Mouse (Mus musculus): ENCODE measurements around the gene Zmym2. TPM values are rescaled to one million over a fixed set of nuclear protein-coding genes. Genes with fewer than 3 reads are reported as not detected.
A peak's percentile ranks its signal among the peaks of the same experiment; 100 is the strongest.
"Not testable (repeated sequence)": the region's sequence is repeated elsewhere in the genome, so short reads cannot be mapped to it uniquely, and the experiment has no call there.

Zmym2 gene
- total RNA-seq (2015) (64.4 and 69.7 TPM in 2 replicates), total RNA-seq (2017) (21.6 and 27.1 TPM in 2 replicates)

DNA sequence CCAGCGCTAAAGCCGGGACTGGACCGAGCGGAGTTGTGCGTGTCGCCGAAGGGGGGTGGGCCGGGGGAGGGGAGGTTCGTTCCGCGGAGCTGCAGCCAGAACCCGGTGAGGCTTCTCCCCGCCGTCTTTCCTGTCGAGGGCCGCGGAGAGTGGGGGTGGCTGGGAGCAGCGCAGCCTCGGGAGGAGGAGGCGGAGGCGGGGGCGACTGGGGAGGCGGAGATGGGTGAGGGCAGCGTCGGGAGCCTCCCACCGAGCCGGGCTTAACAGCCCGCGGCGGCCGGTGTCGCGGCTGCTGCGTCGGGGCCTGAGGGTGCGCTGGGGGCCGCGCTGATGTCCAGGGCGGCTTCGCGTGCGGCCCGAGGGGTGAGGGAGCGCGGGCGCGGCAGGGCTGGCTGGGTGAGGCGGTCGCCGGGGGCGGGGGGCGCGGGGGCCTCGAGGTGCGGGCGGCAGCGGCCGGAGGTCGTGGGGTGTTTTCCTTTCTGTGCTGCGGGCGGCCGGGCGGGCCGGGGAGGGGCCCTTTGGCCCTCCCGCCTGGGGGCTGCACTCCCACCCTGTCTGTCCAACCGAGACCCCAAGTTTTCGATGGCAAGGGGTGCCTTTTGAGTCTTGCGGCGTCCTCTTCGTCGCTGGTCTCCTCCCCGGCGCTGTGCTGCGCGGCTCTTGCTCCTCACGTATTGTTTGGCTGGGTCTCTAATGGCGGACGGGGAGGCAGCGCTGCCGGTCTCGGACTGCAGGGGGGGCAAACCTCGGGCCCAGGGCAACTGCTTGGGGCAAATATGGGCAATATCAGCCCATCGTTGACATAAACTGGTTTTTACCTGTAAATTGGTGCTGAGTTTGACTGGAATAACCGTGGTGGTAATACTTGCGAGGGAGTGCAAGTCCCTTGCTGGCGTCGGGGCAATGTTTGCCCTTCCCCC, at the start of gene Zmym2:
Zmym2 (plus strand) TSS at position 60 of the 920 bp plus-strand sequence.
- peak; percentile 58 for ATAC-seq (ENCODE audit: poor library complexity, severe bottlenecking)

DNA sequence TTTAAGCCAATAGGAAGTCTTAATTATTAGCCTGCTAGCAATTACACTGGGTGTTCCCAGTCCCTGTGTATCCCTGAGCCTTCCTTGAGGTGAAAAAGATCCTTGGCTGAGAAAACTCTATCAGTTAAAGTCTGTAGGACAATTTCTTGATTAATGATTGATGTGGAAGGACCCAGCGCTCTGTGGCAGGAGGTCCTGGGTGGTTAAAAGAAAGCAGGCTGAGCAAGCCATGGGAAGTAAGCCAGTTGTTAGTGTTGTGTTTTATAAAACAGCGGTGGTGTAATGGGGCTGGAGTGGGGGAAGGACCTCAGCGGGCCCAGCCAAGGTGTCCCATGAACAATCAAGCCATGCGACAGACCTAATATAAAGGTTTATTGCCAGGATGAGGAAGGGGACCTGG, 42.4 kb upstream of the Zmym2 start:
- no peak for ATAC-seq (ENCODE audit: poor library complexity, severe bottlenecking)

DNA sequence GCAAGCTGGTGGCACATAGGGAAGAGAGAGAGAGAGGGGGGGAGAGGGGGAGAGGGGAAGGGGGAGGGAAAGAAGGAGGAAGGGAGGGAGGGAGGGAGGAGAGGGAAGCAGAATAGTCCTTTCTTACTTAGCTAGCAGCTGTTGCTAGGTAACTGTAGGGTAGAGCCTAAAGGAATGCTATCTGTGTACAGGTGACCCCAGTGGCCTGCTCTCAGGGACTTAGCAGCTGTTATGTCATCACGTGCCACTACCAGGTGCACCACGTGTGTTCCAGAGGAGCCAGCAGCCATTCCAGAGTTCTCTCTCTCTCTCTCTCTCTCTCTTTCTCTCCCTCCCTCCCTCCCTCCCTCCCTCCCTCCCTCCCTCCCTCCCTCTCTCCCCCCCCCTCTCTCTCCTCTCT, 41.9 kb upstream of the Zmym2 start:
- ATAC-seq (ENCODE audit: poor library complexity, severe bottlenecking), result no peak

DNA sequence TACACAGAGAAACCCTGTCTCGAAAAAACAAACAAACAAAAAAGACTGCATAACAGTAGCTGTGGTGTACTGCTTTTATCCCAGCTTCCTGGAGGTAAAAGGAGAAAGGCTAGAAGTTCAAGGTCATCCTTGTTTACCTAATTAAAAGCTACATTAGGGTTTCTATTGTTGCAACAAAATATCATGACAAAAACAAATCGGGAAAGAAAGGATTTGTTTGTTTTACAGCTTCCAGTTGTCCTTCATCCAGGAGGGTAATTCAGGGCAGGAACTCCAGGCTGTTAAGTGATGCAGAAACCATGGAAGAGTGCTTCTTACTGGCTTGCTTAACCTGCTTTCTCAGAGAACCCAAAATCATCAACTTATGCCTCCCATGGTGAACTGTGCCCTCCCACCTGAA, 38.1 kb upstream of the Zmym2 start:
- ATAC-seq (ENCODE audit: poor library complexity, severe bottlenecking), result no peak

DNA sequence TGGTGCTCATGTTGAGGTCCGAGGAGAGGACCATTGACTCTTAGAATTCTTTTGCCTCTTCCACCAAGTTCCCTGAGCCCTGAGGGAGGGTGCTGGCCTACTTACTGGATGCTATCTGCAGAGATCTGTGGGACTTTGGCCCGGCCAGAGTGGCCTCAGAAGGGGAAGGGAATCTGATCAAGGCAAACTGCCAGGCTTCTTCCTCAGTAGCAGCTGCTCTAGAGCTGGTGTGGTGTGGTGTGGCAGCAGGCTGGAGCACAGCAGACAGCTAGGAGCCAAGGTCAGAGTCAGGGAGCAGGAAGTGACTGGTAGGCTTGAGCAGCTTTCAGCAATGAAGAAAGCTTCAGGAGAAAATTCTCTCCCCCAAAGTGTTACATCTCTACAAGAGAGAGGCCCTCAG, 36.8 kb upstream of the Zmym2 start:
- ATAC-seq (ENCODE audit: poor library complexity, severe bottlenecking), result no peak

DNA sequence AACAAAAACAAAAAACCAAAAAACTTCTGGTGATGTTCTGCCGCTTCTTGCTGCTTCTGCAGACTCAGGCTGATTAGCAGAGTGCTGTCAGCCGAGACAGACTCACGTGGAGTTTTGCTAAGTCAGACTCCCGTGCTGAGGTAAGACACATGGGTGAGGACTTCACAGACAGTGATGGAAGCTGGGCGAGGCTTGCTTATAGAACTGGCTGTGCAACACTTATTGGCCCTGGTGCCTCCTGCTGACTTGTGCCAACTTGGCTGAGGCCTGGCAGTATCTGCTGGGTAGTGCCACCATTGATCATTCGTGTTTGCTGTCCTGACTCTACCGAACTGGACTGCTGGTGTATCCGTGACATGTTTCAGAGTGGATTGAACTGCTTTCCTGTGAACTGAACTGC, 22.4 kb upstream of the Zmym2 start:
- ATAC-seq (ENCODE audit: poor library complexity, severe bottlenecking), result no peak

DNA sequence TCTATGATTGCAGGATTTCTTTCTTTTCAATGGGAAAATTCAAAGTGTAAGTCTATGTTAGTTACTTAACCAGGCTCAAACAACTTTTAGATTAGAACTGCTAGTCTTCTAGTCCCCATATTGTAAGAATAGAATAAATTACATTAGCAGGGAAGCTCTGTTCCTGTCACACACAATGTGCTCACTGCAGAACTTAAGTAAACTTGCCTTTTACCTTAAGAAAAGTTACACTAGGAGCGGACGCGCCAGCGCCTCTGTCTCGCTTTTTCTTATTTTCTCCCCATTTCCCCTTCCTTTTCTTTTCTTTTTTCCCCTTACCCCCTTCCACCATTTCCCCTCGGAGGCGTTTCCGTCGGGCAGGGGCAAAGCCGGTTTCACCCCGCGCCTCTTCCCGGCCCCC, 21.8 kb upstream of the Zmym2 start:
- ATAC-seq (ENCODE audit: poor library complexity, severe bottlenecking), result no peak

DNA sequence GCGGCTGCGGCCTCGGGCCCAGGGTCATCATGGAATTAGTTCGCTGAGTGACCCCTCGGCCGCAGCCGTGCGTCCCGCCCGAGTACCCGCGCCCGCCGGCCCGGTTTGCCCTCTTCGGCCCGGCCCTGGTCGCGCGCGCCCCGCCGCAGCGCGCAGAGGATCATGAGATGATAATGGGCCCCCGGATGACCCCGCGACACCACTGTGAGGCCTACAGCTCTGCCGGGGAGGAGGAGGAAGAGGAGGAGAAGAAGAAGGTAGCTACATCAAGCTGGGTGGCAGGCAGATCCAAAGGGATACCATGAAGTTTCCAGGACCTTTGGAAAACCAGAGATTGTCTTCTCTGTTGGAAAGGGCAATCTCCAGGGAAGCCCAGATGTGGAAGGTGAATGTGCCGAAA, 21.3 kb upstream of the Zmym2 start:
- not testable (repeated sequence) for ATAC-seq (ENCODE audit: poor library complexity, severe bottlenecking)

DNA sequence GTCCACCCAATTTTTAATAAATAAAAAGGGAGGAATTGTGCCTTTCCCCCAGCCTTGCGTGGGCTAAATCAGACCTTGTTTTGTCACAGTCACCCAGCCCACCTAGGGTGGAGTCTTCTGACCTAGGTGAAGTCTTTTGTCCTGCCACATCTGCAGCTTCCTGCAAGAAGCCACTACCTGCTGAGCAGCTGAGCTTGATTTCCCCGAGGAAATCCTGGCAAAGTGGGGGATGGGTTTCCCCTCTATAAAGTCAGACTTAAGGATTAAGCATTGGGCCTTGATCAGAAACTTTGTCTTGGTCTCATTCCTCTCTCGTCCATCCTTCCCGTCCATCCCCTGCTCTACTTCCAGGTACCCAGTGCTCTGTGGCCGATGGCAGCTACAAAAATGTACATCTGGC, 12.9 kb upstream of the Zmym2 start:
- no peak for ATAC-seq (ENCODE audit: poor library complexity, severe bottlenecking)

DNA sequence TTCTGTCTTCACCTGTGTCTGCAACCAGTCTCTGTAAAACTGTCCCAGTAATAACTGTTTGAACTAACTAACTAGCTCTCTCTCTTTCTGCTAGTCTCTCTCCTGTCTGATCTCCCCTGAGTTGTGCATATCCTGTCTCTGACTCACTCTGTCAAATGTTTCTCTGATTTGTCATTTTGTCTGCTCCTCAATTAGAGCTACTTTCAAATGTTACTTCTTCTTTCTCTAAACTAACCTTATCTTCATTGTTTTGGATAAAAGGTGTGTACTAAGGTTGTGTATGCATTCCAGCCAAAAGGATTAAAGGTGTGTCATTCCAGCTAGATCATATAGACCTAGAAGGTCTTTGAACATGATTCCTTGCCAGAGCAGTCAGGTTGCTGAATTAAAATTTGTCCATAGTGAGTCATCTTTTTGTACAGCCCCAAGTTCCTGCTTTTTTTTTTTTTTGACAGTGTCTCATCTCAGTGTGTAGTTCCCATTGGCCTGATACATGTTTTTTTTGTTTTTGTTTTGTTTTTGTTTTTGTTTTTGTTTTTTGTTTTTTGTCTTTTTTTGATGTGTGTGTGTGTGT, 10.8 kb upstream of the Zmym2 start:
- no peak for ATAC-seq (ENCODE audit: poor library complexity, severe bottlenecking)

DNA sequence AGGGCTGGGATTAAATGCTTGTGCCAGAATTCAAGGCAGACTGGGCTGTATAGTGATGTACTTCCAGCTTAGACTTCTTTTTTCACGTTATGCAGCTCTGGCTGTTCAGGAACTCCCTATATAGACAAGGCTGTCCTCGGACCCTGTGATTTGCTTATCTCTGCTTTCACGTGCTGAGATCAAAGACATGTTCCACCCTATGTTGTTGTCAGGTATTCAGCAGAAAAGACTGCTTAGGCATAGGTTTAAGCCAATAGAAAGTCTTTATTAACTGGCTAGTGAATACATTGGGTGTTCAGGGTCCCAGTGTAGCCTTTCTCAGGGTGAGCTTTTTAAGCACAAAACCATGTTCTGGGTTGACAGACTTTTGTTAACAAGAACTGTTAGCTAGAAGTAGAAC, 5.2 kb upstream of the Zmym2 start:
- ATAC-seq (ENCODE audit: poor library complexity, severe bottlenecking), result no peak

DNA sequence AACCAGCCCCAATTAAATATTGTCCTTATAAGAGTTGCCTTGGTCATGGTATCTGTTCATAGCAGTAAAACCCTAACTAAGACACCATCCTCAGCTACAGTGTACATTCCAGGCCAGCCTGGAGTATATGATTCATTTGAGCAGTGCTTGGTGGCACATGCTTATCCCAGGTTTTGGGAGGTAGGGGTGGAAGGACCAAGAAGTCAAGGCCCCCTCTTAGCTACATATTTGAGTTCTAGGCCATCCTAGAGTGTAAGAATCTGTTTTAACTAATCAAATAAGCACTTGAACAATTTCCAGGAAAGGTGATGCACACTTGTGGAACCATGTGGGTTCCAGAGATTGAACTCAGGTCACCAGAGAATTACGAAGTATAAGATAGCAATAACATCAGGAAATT, 3.0 kb upstream of the Zmym2 start:
- no peak for ATAC-seq (ENCODE audit: poor library complexity, severe bottlenecking)

DNA sequence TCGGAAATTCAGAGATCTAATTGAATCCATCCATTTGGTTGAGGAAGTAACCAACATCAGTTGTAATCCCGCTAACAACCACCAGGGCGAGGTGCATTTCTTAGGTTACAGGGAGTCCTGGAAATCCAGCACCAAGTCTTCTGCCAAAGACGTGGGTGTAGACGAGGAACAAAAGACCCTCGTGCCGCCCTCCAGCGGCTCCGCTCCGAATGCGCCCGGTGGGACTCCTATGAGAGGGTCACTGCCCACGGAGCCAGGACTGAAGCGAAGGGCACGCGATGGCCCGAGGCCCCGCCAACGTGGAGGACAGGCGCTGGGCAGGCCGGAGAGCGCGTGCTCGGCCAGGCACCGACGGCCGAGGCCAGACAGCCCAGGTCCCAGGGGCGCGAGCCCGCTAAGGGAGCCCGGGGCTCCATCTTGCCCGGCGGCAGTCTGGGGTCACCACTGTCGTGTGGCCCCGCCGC, 1.1 kb upstream of the Zmym2 start:
- peak; percentile 34 for ATAC-seq (ENCODE audit: poor library complexity, severe bottlenecking)

DNA sequence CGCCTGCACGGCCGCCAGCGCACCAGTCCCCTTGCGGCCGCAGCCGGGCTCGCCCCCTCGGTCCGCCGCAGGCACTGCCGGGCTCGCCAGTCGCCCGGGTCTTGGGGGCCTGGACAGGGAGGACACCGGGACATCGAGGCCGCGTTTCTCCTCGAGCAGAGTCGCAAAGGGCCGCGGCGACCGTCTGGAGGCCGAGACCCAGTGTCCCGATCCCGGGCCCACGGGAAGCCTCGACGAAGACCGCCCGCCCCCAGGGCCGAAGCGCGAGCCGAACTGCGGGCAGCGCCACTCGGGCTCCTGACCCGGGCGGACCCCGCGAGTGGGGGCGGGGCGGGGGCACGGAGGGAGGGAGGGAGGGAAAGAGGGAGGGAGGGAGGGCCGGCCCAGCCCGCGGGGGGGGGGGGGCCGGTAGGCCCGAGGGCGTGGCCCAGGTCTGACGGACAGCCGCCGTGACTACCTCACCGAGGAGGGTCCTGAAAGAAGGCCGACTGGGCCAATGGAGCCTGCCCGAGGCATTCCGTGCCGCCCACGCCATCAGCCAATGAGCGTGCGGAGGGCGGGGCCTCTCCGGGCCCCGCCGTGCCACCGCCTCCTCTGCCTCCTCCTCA, 363 bp upstream of the Zmym2 start:
- peak; percentile 84 for ATAC-seq (ENCODE audit: poor library complexity, severe bottlenecking)

DNA sequence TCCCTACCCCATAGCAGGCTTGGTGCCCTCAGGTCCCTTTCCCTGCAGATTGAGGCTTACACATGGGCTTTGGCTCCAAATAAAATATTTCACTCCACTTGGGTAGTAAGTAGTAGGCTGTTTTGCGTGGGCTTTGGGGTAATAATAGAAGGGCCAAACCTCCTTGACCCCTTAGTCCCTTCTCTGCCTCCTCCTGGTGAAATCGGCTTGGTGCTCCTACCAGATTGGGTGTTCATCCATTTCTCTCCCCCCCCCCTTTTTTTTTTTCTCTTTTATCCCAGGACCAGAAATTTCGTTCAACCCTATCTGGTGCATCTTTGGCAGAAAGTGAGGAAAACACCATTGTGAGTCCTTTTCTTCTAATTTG, 1.0 kb downstream of the Zmym2 start:
- ATAC-seq (ENCODE audit: poor library complexity, severe bottlenecking), result no peak

DNA sequence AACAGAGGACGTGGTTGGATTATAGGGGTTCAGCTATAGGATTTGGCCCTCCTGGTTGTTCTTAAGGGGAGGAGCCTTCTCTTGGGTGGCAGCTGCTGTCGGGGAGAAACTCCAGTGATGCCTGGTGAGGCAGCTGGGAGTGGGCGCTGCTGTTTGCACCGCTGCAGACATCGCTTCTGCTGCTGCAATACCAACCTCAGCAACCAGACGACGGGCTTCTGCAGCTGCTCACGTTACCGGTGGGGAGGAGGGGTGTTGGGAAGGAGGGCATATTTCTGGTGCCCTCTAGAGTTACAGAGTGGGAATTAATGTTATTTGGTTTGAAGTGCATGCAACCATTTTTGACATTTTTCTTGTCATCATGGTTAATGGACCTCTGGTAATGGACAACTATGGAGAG, 1.4 kb downstream of the Zmym2 start:
- peak; percentile 53 for ATAC-seq (ENCODE audit: poor library complexity, severe bottlenecking)

DNA sequence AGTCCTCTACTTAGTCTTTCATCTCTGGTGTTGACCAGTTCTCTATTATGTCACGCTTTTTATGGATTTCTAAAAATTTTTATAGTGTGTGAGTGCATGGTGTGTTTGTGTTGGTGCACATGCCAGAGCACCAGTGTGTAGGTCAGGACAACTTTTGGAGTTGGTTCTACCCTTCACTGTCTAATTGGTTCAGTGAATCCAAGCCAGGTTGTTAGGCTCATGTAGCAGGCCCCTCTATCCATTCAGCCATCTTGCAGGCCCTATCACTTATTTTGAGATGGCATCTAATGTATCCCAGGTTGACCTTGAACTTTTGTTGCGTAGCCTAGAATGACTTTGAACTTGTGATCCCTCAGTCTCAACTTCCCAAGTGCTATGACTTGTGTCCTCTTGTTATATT, 2.0 kb downstream of the Zmym2 start:
- no peak for ATAC-seq (ENCODE audit: poor library complexity, severe bottlenecking)

DNA sequence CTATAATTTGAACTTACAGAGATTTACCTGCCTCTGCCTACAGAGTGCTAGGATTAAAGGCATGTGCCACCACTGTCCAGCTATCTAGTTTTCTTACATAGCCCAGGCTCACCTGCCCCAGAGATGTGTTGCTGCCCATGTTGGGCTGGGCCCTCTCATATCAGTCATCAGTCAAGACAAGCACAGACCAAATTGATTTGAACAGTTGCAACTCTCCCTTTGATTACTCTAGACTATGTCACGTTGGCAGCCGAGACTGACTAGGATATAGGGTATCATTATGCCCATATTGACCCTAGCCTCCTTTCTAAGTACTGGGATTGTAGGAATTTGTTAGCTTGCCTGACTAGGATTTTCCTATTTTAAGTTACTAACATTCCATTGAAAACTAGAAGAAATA, 8.0 kb downstream of the Zmym2 start:
- no peak for ATAC-seq (ENCODE audit: poor library complexity, severe bottlenecking)

DNA sequence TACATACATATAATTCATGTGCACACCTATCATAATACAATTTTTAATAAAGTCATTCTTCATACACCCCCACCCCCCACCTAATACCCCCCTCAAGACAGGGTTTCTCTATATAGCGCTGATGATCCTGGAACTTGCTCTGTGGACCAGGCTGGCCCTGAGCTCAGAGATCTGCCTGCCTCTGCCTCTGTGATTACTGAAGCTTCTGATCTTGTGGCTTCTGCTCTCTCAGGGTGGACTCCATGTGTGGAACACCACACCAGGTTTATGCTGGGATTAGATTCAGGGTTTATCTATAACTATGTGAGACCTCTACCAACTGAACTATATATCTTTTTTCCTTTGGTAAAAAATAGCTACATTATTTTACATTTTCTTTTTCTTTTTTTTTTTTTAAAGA, 10.1 kb downstream of the Zmym2 start:
- ATAC-seq (ENCODE audit: poor library complexity, severe bottlenecking), result no peak

DNA sequence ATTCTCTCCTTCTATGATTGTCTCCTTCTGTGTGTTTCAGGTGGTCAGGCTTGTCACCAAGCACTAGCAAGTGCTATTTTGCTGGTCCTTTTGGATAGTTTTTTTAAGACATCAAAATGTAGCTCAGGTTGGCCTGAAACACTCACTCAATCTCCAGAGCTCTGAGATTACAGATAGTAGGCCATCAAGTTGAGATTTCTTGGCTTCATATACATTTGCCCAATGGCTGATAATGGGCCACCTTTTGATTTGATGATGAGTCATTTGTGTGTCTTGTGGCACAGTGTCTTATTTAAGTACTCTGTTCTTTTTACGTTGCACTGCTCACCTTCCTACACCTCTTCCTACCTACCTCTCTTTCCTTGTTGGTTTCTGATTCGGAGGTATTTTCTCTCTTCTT, 11.0 kb downstream of the Zmym2 start:
- ATAC-seq (ENCODE audit: poor library complexity, severe bottlenecking), result no peak

DNA sequence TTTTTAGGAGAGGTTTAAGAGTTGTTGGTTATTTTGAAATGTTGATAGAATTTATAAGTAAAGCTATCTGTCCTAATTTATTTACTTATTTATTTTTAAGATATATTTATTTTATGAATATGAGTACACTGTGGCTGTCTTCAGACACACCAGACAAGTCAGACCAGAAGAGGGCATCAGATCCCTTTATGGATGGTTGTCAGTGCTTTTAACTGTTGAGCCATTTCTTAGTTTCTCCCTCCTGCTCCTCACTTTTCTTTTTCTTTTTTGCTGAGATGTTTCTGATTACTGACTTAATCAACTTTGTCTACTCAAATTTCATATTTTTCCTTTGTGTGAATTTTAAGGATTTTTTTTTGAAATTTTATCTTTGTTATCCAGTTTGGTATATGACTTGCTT, 13.2 kb downstream of the Zmym2 start:
- ATAC-seq (ENCODE audit: poor library complexity, severe bottlenecking), result no peak

DNA sequence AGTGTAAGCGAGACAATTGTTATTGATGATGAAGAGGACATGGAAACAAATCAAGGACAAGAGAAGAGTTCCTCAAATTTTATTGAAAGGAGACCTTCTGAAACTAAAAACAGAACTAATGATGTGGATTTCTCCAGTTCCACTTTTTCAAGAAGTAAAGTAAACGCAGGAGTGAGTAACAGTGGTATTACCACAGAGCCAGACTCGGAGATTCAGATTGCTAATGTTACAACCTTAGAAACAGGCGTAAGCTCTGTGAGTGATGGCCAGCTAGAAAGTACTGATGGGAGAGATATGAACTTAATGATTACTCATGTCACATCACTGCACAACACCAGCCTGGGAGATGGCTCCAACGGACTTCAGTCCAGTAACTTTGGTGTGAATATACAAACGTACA, 16.6 kb downstream of the Zmym2 start:
- peak; percentile 95 for ATAC-seq (ENCODE audit: poor library complexity, severe bottlenecking)

All from megakaryocyte, adult 5-6 weeks (primary cell).